Mouse (Mus musculus) lung, postnatal 0 days (tissue): Measurements from ENCODE around the gene Ndufb3.

Experiments
- CTCF ChIP-seq: IDR thresholded peaks from 2 replicates; pipeline ENCODE4 v1.5.1; 2016; ENCODE audit warnings: antibody characterized with exemption, mild to moderate bottlenecking
- EP300 ChIP-seq: IDR thresholded peaks from 2 replicates; pipeline ENCODE4 v1.6.1; 2016; ENCODE audit warnings: antibody characterized with exemption, mild to moderate bottlenecking, control low read depth

- TF ChIP-seq EP300: no peak
- no peak for TF ChIP-seq CTCF
Observed at GRCm38 (mm10) chr1:58603738-58604137, 17.6 kb downstream of the Ndufb3 start.
